Mouse (Mus musculus) right cerebral cortex, adult 18-20 months (tissue): ENCODE results near the gene Dscaml1.

Experiments
- DNase-seq: peaks from one replicate; pipeline ENCODE4 v3.0.0; 2022; ENCODE audit warnings: mixed read lengths

Gene Dscaml1

DNA sequence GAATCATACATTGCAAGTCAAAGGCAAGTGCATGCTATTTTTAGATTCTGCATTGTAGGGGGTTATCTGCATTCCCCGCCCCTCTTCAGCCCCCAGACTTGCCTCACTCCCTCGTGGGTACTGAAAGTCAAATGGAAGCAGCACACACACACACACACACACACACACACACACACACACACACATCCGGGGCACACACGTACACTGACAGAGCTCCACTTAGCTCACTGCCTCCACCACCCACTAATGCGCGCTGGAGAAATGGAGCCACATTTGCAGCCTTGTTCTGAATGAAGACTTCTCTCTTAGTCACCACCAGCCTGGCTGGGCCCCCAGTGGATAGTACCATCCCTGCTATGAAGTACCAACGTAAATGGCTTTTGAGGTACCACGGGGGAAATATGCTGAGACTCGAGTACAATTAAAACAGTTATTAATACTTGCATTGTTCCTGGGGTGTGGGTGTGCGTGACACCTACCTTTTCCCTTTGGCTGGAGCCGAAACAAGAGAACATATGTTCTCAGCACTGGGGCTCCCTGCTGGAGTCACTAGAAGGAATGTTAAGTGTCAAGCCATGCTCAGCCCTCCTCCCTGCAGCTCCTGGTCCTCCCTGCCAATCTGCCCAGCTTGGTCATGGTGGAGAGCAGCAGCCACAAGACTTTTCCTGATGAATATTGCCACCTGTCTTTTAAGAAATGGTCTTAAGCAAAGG lies 91.7 kb downstream of the Dscaml1 start:
- DNase-seq: peak; percentile 81

DNA sequence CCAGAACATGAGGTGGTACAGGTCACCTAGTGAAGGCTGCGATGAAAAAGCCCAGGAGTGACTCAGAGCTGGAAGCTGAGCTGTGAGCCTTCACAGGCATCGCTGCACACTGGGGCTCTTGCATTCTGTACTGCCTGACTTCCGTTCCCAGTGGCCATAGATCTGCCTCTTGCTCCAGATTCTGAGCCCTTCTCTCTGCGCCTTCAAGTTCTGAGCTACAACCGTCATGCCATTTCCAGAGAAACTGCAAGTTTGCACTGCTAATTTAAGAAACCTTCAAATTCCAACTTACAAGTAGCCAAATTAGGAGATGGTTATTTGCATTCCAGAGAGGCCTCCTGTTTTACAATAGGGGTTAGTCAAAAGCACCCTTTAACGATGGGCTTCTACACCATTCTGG lies 93.4 kb downstream of the Dscaml1 start:
- DNase-seq: peak; percentile 41

DNA sequence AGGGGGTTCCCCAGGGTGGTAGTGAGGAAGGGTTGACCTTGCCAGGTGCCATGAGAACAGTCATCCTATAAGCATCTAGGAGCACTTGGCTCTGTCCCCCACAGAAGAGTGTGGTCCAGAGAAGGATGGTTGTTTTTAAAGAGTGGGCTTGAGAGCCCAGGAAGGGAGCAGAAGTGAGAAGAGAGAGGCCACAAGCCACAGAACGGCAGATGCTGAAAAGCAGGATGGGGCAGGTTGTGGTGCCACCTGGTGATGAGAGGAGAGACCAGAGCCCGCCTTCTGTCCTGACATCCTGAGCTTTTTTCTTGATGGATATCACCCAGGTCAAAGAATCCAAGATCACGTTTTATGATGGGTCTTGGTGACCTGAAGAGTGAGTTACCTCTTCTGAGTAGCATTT lies 96.4 kb downstream of the Dscaml1 start:
- no peak for DNase-seq

DNA sequence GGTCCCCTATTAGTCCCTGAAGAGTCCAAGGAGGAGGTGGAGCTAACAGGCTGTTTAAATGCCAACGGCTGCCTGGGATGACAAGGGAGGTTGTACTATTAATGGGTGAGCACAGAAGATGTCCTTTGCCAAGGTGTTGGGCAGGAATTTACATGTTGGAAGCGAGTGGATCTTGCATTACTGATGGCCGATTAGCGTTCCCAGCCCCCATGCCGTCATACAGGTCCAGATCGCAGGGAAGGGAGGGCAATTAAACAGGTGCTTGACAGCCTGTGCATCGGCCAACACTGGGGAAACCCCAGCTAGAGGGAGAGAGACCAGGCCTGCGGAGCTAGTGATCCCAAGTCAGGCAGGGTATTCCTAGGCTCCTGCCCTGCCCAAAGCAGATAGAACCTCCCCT lies 98.1 kb downstream of the Dscaml1 start:
- DNase-seq: no peak

DNA sequence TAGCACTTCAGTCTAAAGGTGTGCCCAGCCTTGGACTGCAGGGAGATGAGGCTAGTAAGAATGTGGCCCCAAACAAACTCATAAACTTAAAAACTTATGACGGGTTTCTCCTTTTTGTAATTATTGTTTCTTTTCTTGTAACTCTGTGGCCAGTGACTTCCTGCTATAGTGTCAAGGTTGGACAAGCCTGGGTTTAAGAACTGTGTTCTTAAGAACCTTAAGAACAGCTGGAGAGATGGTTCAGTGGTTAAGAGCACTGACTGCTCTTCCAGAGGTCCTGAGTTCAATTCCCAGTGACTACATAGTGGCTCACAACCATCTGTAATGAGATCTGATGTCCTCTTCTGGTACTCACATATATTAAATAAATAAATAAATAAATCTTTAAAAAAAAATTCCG lies 106.8 kb downstream of the Dscaml1 start:
- DNase-seq: no peak

DNA sequence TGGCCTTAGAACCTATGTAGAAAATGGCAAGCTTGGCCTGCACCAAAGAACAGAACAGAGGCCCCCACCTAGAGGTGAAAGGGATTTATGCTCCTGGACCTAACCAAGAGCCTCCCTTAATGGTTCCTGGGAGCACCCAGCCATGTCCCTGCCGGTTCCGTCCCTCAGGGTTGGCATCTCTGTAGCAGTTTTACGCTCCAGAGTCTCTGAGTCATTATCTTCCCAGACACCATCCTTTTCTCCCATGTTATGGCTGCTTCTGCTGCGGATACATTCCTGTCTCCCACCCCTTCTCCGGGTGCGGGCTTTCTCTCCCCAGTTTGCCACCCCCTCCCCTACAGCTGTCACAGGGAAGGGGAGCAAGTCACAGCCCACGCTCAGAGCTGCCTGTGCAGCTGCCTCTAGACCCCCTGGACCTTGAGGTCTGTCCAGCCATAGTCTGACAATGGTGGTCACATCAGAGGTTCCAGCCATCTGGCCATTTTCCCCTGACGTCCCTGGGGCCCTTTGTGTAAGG lies 108.1 kb downstream of the Dscaml1 start:
- DNase-seq: peak; percentile 46

DNA sequence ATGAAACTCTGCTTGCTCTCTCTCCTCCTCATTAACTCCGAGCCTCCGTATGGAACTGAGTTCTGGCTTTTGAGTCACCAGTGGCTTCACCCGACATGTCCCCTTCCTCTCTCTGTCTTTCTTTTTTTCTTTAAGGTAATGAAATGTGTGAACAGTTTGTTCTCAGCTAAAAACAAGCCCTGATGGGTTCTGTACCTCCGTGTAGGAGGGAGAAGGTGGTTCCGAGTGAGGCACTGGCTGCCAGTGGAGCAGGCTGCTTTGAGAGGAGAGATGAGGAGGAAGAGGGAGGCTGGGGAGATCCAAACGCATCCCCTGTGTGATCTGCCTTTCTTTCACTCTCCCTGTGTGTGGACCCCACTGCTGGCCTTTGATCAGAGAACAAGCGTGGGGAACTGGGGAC lies 111.2 kb downstream of the Dscaml1 start:
- DNase-seq: peak; percentile 71

DNA sequence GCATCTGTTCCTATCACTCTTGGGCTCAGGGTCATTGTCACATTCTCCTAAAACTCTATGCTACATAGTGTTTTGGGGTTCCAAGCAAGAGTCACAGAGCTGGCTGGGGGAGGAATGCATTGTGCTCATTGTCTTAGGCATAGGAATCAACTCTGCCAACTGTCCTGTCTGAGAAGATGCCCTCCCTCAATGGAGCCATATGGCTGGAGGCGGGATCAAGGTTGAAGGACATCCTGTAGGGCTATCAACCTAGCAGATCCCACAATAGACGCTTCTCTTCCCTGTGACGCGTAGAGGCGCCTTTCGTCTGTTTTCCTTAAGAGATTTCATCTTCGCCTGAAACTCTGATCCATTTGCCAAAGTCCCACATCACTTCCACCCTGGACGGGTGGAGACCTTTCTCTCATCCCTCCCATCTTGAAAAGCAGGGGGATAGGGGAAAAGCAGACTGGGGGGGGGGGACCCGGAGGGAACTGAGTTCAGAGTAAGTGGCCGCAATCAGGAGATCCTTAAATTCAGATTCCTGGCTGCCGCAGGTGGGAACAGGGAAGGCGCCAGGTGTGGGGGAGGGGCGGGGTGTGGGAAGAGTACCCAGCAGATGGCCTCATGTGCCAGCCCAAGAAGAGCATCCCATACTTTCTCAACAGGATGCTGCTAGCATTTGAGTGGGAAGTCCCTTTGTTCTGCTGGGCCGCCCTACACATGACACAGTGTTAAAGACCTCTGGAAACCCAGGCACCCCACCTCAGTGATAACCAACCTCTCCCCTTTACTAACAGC lies 113.0 kb downstream of the Dscaml1 start:
- no peak for DNase-seq

DNA sequence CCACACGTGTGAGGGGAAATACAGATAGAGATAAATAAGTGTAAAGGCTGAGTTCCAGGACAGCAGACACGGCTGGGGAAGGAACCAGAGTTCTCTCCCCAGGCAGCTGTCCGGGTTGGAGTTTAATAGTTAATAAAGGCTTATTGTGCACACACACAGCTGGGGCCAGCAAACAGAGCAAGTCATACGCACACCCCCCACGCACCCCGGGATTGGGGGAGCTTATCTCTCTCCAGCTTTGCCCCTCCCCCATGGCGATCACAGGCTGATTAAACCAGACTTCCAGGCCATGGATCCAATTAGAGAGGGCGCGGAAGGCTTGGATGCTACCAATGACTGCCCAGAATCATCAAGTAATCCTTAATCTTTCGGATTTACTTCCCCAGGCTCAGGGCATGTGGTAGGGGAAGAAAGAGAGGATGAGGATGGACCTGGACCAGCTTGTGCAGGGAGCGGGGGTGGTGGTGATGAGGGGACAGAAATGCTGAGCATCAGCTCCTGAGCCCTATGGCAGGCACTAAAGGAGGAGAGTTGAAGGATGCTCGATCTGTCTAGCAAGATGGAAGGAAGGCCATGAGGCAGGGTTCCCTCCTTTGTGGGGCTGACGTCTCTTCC lies 119.7 kb downstream of the Dscaml1 start:
- no peak for DNase-seq

DNA sequence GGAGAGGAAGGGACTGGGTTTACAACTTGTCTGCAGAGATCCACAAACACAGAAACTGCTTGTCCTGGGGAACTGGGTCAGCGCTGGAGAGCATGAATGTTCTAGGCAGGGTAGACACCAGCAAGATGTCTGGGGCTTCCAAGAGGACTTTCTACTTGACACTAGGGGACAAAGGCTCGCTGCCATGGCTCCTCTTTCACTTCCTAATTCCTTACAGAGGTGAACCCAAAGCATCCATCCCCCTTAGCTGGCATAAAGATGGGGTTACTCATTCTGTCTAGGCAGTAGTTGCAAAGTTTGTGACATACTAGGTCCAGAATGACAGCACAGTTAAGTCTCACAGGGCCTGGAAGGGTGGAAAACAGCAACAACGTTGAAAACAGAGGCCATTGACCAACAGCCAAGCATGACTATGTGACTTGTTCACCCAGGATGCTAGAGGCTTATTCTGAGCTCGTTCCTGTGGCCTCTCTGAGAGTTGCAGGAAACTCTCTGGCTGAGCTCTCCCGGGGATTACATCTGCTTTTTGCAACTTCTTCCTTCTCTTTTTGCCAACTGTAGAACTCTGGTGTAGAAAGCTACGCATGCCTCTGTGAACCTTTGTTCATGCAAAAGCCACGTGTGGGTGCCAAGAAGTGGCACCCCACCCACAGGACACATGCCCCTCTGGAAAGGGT lies 120.6 kb downstream of the Dscaml1 start:
- DNase-seq: no peak

DNA sequence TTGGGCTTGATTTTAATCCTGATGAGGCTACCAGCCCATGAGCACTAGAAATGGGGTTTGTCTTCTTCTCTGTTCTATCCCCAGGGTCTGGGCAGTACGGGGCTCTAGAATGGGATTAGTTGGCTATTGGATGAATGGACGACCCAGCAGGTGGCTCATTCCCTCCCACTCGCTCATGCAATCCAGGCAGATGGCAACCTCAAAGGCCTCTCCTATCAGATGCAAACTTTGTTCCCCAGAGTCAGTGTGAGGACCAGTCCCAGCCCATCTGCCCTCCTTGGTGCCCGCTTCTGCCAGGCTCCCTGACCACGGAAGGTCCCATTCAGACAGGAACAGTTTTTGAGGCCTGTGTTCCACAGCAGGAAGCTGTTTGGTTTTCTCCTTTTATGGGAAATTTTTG lies 123.4 kb downstream of the Dscaml1 start:
- DNase-seq: no peak

DNA sequence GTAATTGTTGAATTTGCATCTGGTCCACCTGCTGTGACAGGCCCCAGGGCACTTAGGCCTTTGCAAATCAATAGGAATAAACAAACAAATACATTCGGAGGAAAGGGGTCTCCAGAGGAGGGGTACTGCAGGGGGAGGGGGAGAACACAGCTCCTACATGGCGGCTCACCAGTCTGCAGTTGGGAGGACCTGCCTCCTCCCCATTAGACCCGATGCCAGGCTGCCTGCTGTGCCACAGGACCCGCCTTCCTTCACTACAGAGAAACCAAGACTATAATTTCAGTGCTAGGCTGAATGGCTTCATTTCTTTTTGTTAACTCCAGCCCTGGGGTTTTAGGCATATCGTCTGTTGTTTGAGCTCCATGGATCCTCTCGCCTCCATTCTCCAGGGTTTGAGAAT lies 123.8 kb downstream of the Dscaml1 start:
- DNase-seq: no peak

DNA sequence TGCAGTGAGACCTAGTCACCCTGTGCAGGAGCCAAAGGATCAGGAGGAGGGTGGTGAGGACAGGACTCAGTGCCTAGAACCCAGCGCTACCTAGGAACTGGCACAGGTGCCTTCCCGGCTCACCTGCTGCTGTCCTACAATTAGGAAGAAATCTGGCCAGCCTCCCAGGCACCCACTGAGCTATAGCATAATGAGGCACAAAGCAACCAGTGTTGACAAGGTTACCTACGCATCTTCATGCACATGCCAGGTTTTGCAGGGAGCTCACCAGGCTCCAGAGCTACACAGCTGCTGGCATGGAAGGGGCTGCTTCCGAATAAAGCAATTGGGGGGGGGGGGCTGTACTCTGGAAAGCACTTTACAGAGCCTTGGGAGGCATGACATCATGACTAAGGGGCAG lies 124.2 kb downstream of the Dscaml1 start:
- DNase-seq: no peak

DNA sequence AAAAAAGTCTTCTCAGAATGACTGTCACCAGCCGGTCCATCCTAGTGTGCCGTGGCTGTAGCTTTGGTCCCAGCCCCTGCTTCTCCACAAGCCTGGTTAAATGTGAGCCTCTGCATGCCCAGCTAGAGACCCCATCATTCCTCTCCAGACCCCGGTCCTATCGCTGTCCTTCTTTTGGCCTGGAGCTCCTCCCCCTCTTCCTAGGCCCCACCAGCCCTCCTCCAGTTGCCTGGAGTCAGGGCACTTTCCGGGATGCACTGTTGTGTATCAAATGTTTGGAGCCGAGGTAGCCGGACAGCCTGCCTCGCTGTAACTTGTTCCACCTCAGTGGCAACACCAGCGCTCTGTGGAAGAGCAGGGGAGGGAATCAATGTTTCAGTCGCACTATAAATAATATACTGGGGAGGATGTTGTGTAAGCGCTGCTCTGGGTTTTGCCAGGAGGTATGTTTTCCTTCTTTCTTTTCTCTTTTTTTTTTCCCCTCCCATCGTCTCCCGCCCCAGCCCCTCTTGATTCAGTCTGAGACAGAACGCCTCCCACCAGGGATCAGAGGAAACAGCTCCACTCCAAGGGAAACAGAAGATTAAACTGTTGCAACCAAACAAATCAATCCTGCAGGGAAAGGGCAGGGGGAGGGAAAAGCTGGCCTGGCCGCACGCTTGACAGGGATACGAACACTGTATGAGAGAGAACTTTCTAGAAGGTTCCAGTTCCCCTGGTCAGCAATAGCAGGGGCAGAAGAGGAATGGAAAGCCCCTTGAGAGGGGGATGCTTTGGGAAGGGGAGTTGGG lies 128.8 kb downstream of the Dscaml1 start:
- DNase-seq: peak; percentile 64

DNA sequence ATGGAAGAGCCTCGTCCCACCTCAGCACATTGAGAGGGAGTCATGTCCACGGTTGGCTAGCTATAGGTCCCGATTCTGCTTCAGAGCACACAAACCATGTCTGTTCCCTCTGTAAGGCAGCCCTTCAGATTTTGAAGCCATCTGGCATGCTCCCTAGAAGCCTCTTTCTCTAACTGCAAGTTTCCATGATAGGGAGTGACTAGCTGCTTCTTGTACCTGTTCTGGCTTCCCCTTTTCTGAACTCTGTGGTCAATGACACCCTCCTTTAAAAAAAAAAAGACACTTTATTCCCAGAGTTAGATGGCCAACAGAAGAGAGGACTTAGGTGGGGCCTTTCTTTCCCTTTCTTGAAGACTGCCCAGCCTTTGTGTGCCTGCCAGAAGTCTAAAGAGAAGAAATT lies 130.5 kb downstream of the Dscaml1 start:
- DNase-seq: no peak

DNA sequence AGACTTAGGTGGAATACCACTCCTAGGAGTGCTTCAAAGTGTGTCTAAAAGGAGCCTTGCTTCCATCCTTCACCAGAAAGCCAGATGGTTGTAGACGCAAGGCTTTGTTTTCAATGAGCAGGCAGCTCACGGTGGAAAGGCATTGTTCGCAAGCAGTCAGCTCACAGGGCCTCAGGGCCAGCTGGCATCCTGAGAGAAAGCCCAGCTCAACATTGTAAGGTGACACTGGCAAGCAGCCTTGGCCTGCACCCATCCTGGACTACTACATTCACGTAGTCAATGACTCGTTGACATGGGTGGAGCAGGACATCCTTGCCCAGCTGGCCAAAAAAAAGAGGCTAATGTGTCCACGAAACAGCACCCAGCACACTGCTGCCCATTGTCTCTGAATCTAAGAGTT lies 134.6 kb downstream of the Dscaml1 start:
- DNase-seq: no peak

DNA sequence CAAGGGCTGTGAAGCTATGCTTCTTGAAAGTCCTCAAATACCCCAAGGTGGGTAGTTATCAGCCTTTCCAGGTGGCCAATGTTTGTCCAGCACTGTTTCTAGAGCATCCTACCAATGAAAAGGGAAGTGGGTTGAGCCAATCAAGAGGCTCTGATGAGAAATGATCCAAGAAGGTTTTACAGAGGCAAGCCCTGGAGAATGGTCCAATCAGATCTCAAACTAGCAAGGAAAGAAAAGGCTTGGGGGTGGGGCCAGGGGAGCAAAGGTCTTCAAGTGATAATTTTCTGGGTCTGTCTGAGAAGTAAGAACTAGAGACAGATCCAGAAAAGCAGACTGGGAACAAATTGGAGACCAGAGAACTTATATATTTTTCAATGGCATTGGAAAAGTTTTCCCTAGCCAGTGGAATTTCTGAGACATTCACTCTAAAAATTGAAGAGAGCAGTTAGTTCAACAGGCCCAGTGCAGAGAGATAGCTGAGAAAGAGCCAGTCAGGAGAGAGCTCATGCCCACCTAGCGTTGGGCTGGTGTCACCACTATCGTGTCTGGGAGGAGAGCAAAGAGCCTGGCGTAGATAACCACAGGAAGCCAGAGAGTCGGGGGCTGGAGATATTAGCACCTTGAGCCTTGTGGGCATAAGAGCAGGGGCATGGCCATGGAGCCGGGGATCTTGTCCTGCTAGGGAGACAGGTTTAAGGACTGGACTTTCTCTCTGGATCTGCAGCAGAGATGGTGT lies 140.6 kb downstream of the Dscaml1 start:
- DNase-seq: no peak

DNA sequence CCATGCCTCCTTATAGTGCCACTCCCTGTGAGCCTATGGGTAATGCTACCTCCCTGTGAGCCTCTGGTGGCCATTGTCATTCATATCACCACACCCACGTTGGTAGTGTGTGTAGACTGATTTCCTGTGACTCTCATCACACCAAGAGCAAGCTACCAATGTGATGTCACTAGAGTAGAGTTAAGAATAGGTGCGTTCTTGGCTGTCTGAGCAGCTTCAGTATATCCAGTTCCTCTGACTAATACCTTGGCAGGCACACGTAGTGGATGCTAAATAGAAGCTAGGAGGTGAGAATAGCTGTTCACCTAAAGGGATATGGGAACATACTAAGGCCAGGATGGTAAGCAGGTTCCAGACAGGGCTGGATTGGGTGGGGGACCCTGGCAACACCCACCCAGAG lies 143.3 kb downstream of the Dscaml1 start:
- no peak for DNase-seq

DNA sequence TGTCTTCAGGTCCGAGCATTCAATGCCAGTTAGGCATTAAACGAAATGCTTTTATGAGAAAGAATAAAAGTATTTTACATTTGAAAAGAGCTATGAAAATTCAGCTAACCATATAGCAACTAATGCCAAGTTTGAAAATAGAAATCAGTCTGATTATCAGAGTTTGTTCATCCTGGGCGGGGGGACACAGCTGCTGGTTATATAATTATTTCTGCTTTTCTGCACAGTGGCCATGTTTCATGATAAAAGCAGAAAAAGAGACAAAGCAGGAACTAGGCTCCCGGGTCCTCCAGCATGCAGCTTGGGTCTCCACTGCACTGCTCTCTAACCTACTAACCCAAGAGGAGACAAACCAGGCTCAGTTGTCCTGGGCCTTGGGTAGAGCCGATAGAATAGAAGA lies 143.9 kb downstream of the Dscaml1 start:
- DNase-seq: no peak

DNA sequence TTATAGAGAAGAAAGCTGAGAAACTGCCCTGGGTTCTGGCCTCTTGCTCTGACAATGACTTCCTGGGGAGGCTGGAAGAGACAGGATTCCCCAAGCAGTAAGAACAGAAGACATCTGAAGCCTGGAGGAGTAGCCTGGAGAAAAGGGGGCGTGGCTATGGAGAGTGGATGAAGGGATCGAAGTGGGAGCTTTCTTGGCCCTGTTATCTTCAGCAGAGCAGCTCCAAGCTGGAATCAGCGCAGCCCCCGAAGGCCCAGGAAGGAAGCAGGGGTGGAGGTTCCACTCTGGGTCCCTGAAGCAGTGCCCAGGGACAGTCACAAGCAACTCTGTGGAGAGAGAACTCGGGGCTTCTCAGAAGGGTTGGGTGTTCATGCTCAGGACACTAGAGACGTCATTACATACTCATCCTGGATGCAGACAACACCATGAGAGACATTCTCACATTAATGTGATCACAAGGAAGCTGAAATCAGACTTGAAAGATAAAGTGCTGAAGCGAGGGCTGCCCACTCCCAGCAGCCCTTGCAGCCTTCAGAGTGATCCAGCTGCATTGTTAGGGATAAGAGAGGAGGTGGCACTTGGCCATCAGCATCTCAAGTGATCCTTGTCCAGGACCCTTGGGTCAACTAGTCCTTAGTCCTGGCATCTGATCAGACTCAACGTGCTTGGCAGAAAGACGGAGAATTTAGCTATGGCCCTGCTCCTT lies 146.5 kb downstream of the Dscaml1 start:
- DNase-seq: no peak

DNA sequence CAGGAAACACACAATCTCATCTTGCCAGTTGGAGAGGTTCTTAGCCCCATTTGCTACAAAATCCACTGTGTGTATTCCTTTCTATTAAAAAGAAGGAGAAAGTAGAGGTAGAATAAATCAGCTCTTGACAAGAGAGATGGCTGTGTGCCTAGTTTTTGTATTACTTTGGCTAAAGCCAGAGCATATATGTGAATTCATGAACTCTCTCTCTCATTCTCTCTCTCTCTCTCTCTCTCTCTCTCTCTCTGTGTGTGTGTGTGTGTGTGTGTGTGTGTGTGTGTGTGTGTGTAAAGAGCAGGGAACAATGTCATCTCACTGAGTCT lies 147.0 kb downstream of the Dscaml1 start:
- no peak for DNase-seq
